Mouse (Mus musculus) cerebellum, postnatal 36 days (tissue): ENCODE results near the gene Rnf123.
A peak's percentile ranks its signal among the peaks of the same experiment; 100 is the strongest.

Experiments
- DNase-seq, 2 experiments: peaks; one replicate each; pipeline ENCODE4 v3.0.0; 2021 to 2022; ENCODE audit warnings: mixed read lengths in 2 of 2

Rnf123 gene

GRCm38 (mm10) chr9:108058291-108058690 is 24.9 kb downstream of the Rnf123 start:
- no peak for DNase-seq

- DNase-seq: no peak
These were observed 25.9 kb downstream of the Rnf123 start for GRCm38 (mm10) chr9:108057262-108057562.

GRCm38 (mm10) chr9:108056361-108057261 is 26.5 kb downstream of the Rnf123 start:
- peak in 1 of 2 experiments; percentile 10 for DNase-seq

GRCm38 (mm10) chr9:108055661-108056237 is 27.4 kb downstream of the Rnf123 start:
- no peak for DNase-seq

GRCm38 (mm10) chr9:108055061-108055460 is 28.1 kb downstream of the Rnf123 start:
- DNase-seq: no peak

- DNase-seq: peak in 1 of 2 experiments; percentile 7
These were observed 28.7 kb downstream of the Rnf123 start for GRCm38 (mm10) chr9:108054331-108055040.

- peak; percentile 23 to 27 for DNase-seq
These were observed 29.4 kb downstream of the Rnf123 start for GRCm38 (mm10) chr9:108053665-108054225.

- peak; percentile 95 to 97 for DNase-seq
These were observed 30.1 kb downstream of the Rnf123 start, which contains the start of gene Amigo3 for GRCm38 (mm10) chr9:108052885-108053664. Gene Amigo3 (plus strand): TSS chr9:108053159.

- peak in 1 of 2 experiments; percentile 12 for DNase-seq
These were observed 30.7 kb downstream of the Rnf123 start for GRCm38 (mm10) chr9:108052411-108052810.

- DNase-seq: no peak
These were observed 31.3 kb downstream of the Rnf123 start for GRCm38 (mm10) chr9:108051931-108052220.

- peak; percentile 8 to 14 for DNase-seq
These were observed 31.8 kb downstream of the Rnf123 start for GRCm38 (mm10) chr9:108051184-108051930.

GRCm38 (mm10) chr9:108049561-108050251 is 33.4 kb downstream of the Rnf123 start:
- DNase-seq: peak; percentile 8 to 19

- DNase-seq: peak; percentile 91 to 93
These were observed 34.1 kb downstream of the Rnf123 start, which contains the start of gene Gmppb for GRCm38 (mm10) chr9:108049016-108049455. Gene Gmppb (plus strand): TSS chr9:108049242.

- DNase-seq: peak in 1 of 2 experiments; percentile 27
These were observed 34.6 kb downstream of the Rnf123 start for GRCm38 (mm10) chr9:108048566-108048955.

GRCm38 (mm10) chr9:108047601-108048565 is 35.3 kb downstream of the Rnf123 start:
- DNase-seq: peak in 1 of 2 experiments; percentile 7

- DNase-seq: no peak
These were observed 36.6 kb downstream of the Rnf123 start for GRCm38 (mm10) chr9:108046582-108046981.

GRCm38 (mm10) chr9:108044751-108045492 is 38.2 kb downstream of the Rnf123 start:
- DNase-seq: no peak

- DNase-seq: no peak
These were observed 47.6 kb downstream of the Rnf123 start for GRCm38 (mm10) chr9:108035331-108036156.
